Mouse (Mus musculus) midbrain, embryonic 13.5 days (tissue): Measurements from ENCODE around the gene Gng8. TPM values are rescaled to one million over a fixed set of nuclear protein-coding genes. Genes with fewer than 3 reads are reported as not detected.

ENCODE experiments used
- ATAC-seq: fragments of 200-750 bp; cut with Nextera tagmentation; 2 replicates; pipeline ENCODE4 v1.8.0; 2017; ENCODE audit warnings: mild to moderate bottlenecking, moderate TSS enrichment, moderate library complexity
- H3K27ac ChIP-seq: fragments of 300-500 bp; sonication (generic); 2 replicates; pipeline ENCODE4 v1.5.1; 2015; ENCODE audit warnings: inconsistent platforms, mild to moderate bottlenecking, moderate library complexity
- H3K27me3 ChIP-seq: fragments of 300-500 bp; sonication (generic); 2 replicates; pipeline ENCODE4 v1.6.1; 2015; ENCODE audit warnings: mild to moderate bottlenecking, inconsistent platforms
- H3K36me3 ChIP-seq: fragments of 300-500 bp; sonication (generic); 2 replicates; pipeline ENCODE4 v1.6.1; 2015; ENCODE audit warnings: mild to moderate bottlenecking, inconsistent platforms
- H3K4me1 ChIP-seq: fragments of 300-500 bp; sonication (generic); replicated peaks from 2 replicates; pipeline ENCODE4 v1.6.1; 2015; ENCODE audit warnings: inconsistent platforms
- H3K4me2 ChIP-seq: fragments of 300-500 bp; sonication (generic); replicated peaks from 2 replicates; pipeline ENCODE4 v1.6.1; 2015; ENCODE audit warnings: moderate library complexity, mild to moderate bottlenecking, inconsistent platforms
- H3K4me3 ChIP-seq: fragments of 300-500 bp; sonication (generic); replicated peaks from 2 replicates; pipeline ENCODE4 v1.5.1; 2015; ENCODE audit warnings: mild to moderate bottlenecking, inconsistent platforms
- H3K9ac ChIP-seq: fragments of 300-500 bp; sonication (generic); replicated peaks from 2 replicates; pipeline ENCODE4 v1.6.1; 2015; ENCODE audit warnings: mild to moderate bottlenecking, inconsistent platforms
- H3K9me3 ChIP-seq: fragments of 300-500 bp; sonication (generic); 2 replicates; pipeline ENCODE4 v1.6.1; 2016; ENCODE audit warnings: mild to moderate bottlenecking, inconsistent platforms
- WGBS: fragments of 180-500 bp; shearing (Covaris S2); methylation state at CpG from one replicate; pipeline ENCODE4 v1.1.7; 2015; 5-methylcytosine and 5-hydroxymethylcytosine counted together
- polyA plus RNA-seq: library from polyadenylated mRNA; unstranded; fragments of >200 nt; fragmentation: Nextera tagmentation; extraction: Ambion mirVana; gene quantifications from 2 replicates; pipeline ENCODE4 v1.2.1, GENCODE M21; 2015

The Gng8 gene
- polyA plus RNA-seq, 1 experiment from 2014 or later = 23.4 TPM

DNA sequence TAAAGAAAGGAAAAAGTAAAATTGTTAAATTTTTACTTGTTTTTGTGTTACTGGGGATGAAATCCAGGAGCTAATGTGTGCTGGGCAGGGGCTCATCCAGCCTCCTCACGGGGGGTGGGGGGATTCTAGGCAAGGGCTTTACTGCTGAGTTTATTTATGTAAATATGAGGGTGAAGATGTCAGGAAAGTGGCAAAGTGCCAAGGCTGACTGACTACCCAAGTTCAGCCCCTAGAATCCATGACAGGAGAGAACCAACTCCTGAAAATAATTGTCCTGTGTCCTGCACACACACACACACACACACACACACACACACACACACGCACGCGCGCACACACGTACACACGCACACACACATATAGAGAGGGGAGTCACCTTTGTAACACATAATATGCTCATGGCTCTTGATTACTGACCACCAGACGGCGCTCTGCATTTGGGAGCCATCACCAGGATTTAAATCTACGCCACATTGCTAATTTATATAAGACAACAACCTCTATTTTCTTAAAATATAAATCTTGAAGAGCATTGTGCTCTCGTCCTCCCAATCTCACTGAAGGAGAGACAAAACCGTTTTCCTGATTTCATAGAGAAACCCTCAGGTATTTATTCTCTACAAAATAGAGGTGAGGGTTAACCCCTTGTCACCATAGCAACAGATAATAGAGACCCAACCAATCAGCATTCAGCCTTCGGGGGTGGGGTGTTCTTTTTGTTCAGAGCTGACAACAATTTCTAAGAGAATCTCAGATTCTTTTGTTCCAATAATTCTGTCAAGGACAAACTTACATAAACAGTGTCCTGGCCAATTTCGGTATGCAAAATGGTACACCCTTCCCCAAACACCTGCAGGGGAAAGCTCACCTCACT lies 41.4 kb downstream of the Gng8 start:
- 0 out of 2 replicates have a peak overlapping the region, but pooled peaks have one; percentile 6 for H3K4me2 ChIP-seq
- peak overlapping the region; percentile 75 for H3K27ac ChIP-seq
- no peak overlapping the region for H3K4me3 ChIP-seq
- peak; percentile 76 for ATAC-seq
- no peaks in the 10 kb centered on the region for H3K27me3 ChIP-seq
- peaks cover 35% of the 10 kb centered on the region for H3K4me1 ChIP-seq
- WGBS = 31% methylated on average over 14 of the region's 14 CpGs
- no peaks in the 10 kb centered on the region for H3K36me3 ChIP-seq
- H3K9ac ChIP-seq = no peak overlapping the region
- no peaks in the 10 kb centered on the region for H3K9me3 ChIP-seq

DNA sequence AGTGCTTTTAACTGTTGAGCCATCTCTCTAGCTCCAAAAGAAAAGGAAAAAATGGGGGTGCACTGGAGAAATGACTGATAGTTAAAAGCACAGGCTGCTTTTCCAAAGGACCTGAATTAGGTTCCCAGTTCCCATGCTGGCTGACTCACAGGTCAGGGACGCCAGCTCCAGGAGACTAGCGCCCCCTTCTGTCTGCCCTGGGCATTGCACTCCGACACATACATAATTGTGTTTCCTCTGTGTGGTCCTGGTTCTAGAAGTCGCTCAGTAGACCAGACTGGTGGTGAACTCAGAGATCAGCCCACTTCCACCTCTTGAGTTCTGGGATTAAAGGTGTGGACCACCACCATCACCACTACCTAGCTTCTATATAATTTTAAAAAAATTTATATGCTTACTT lies 45.7 kb downstream of the Gng8 start:
- no peak for ATAC-seq
- Histone ChIP-seq H3K4me2 (no peak overlapping the region), H3K27me3 (no peaks in the 10 kb centered on the region), H3K4me1 (peaks cover 64% of the 10 kb centered on the region), H3K9me3 (no peaks in the 10 kb centered on the region), H3K36me3 (no peaks in the 10 kb centered on the region), H3K9ac (no peak overlapping the region), H3K27ac (no peak overlapping the region), H3K4me3 (no peak overlapping the region)
- WGBS = 49% methylated on average over 4 of the region's 4 CpGs

DNA sequence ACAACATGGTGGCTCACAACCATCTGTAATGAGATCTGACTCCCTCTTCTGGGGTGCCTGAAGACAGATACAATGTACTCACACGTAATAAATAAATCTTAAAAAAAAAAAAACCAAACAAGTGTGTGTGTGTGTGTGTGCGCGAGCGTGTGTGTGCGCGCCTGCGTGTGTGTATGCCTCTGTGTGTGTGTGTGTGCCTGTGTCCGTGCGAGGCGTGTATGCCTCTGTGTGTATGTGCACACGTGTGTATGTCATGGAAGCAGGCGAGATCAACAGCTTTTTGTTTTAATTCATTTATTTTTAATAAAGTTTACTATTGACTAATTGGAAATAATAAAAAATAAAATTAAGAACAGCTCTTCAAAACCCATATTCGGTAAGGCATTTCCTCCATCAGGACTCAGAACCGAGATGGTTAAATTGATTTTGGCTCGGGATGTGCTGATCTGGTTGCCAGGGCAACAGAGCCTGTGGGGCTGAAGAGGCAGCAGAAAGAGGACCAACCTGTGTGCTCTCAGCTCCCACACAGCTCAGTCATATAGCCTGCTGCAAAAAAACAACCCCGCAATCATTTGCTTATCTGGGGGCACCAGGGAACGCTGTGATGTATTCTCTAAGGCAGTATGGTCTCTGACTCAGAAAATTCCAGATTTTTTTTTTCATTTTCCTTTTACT lies 46.7 kb downstream of the Gng8 start:
- Histone ChIP-seq H3K4me3 (0 out of 2 replicates have a peak overlapping the region, but pooled peaks have one; percentile 11), H3K9me3 (no peaks in the 10 kb centered on the region), H3K4me2 (peak overlapping the region; percentile 43), H3K27ac (peak overlapping the region; percentile 88), H3K27me3 (no peaks in the 10 kb centered on the region), H3K9ac (no peak overlapping the region; the same call in 1 of the 2 replicates), H3K36me3 (no peaks in the 10 kb centered on the region), H3K4me1 (peaks cover 64% of the 10 kb centered on the region)
- peak; percentile 92 for ATAC-seq
- WGBS = 62% methylated on average over 17 of the region's 17 CpGs

DNA sequence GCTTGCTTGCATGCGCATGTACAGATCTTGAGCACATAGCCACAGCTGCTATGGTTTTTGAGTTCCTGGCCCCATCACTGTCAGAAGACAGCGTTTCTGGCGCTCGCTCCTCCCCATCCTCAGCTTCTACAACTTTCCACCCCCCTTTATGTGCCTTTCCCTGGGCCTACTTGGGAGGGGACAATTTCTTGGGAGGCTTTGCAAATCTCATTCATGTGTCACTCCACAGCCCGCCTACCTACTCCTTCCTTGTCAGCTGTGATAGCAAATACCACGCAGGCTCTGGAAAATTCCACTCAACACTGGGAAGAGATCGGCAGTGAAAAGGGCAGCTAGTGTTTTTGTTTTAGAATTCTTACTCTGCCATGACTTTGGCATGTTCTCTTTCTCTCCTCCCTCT lies 48.7 kb downstream of the Gng8 start:
- no peaks in the 10 kb centered on the region for H3K9me3 ChIP-seq
- ATAC-seq = no peak
- 41% methylated on average over 7 of the region's 7 CpGs for WGBS
- peaks cover 2% of the 10 kb centered on the region for H3K27me3 ChIP-seq
- no peak overlapping the region for H3K4me3 ChIP-seq
- H3K4me2 ChIP-seq = no peak overlapping the region
- H3K4me1 ChIP-seq = peaks cover 71% of the 10 kb centered on the region
- H3K36me3 ChIP-seq = no peaks in the 10 kb centered on the region
- H3K9ac ChIP-seq = peak overlapping the region; percentile 7; the same call in 1 of the 2 replicates
- peak overlapping the region; percentile 88 for H3K27ac ChIP-seq

DNA sequence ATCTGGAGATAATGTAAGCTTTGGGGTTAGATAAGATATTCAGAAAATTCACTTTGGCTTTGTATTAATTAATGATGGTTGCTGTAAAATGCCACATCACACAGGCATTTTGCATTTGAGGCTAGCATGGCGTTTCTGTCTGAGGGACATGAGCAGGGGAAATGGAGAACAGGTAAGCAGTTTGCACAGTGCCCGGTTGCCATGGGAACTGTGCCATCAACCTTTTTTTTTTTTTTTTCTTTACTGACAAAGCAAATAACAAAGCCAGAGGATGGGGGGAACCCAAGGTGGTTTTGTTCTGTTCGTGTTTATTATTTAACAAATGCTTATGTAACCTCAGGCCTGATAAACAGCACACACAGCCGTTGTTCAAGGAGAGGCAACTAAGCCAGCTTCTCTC lies 51.3 kb downstream of the Gng8 start:
- no peak for ATAC-seq
- Histone ChIP-seq H3K4me3 (no peak overlapping the region), H3K27ac (peak overlapping the region; percentile 96), H3K9me3 (no peaks in the 10 kb centered on the region), H3K9ac (no peak overlapping the region), H3K36me3 (no peaks in the 10 kb centered on the region), H3K4me2 (no peak overlapping the region), H3K4me1 (peaks cover 93% of the 10 kb centered on the region), H3K27me3 (peaks cover 25% of the 10 kb centered on the region)
- 45% methylated on average over 4 of the region's 4 CpGs for WGBS

DNA sequence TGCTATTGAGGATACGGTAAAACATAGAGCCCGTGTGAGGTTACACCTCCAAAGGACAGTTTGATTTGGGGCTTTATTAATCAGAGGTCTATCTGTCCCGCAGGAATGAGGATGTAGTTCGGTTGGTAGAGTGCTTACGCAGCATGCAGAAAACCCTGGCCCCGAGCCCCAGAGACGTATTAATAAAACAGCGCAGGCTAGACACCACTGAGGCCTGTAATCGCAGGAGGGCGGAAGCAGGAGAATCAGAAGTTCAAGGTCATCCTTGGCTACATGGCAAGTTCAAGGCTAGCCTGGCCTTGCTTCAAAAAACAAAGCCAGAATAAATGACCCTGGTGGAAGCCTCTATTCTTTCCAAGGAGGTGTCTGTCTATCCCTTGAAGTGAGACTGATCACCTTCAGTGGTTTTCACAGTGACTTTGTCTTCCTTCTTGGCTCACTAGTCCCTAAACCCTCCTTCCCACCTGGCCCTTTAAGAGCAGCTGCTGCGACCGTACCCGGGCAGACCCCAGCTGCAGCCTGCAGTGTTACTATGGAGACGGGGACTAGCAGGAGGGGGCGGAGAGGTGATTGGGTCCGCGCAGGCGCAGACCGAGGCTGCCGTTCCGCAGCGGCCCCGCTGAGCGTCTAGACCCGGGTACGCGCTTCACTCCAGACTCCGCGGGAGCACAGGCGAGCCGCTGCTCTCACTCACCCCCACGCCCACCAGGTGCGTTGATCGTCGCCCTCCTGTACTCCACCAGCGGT lies 52.6 kb downstream of the Gng8 start, which contains the start of gene Pnmal2:
Gene Pnmal2 (plus strand): TSS at position 622 of the 747 bp plus-strand sequence.
- Histone ChIP-seq H3K4me2 (peak within 1 kb of the TSS; percentile 95), H3K4me1 (peaks cover 93% of the 10 kb centered on the region), H3K9ac (peak within 1 kb of the TSS; percentile 98), H3K4me3 (peak within 1 kb of the TSS; percentile 80), H3K27ac (peak within 1 kb of the TSS; percentile 96), H3K27me3 (peaks cover 38% of the 10 kb centered on the region), H3K9me3 (no peaks in the 10 kb centered on the region), H3K36me3 (0 out of 2 replicates have a peak, but pooled peaks cover 2% of the 10 kb centered on the region)
- 10% methylated on average over 36 of the region's 36 CpGs for WGBS
- peak; percentile 90 for ATAC-seq

DNA sequence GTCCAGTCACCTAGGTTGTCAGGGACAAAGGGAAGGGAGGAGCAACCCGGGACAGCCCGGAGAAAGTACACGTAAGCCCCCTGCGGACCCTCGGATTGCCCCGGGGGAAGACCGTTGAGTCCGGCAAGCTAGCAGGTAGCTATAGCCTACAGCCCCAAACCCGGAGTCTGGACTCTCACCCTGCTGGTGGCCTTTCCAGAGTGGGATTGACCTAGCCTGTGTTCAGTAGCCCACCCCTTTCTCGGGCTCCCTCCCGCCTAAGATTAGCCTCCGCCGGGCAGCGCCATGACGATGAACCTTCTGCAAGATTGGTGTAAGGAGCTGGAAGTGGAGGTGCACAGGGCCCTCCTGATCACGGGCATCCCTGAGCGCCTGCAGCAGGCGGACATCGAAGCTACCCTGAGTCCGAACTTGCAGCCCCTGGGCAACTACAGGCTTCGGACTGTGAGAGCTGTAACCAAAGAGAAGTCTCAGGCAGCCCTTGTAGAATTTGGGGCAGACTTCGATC lies 53.3 kb downstream of the Gng8 start:
- ATAC-seq = no peak; the same call in 1 of the 2 replicates
- peak overlapping the region; percentile 95 for H3K4me2 ChIP-seq
- H3K27me3 ChIP-seq = peaks cover 44% of the 10 kb centered on the region
- peak overlapping the region; percentile 80 for H3K4me3 ChIP-seq
- H3K27ac ChIP-seq = peak overlapping the region; percentile 96
- peaks cover 93% of the 10 kb centered on the region for H3K4me1 ChIP-seq
- H3K36me3 ChIP-seq = 0 out of 2 replicates have a peak, but pooled peaks cover 2% of the 10 kb centered on the region
- WGBS = under 1% methylated on average over 22 of the region's 22 CpGs
- H3K9me3 ChIP-seq = no peaks in the 10 kb centered on the region
- peak overlapping the region; percentile 98 for H3K9ac ChIP-seq

Other genes with a start within 250 kb of the Gng8 start
- not detected in 2 replicates for gene Ceacam15, start 216.1 kb upstream of the Gng8 start, polyA plus RNA-seq
- 0.14 TPM in 1 of 2 replicates, not detected in the other for gene Ceacam9, start 169.9 kb upstream of the Gng8 start, polyA plus RNA-seq
- gene Ap2s1, start 153.4 kb upstream of the Gng8 start, polyA plus RNA-seq = 360 and 361 TPM in 2 replicates
- gene Slc1a5, start 110.4 kb upstream of the Gng8 start, polyA plus RNA-seq = 13.8 and 14.9 TPM in 2 replicates
- 184 and 186 TPM in 2 replicates for gene Strn4, start 75.9 kb upstream of the Gng8 start, polyA plus RNA-seq
- gene Fkrp, start 75.1 kb upstream of the Gng8 start, polyA plus RNA-seq = 43.9 and 46.1 TPM in 2 replicates
- 6.4 and 6.6 TPM in 2 replicates for gene Prkd2, start 48.9 kb upstream of the Gng8 start, polyA plus RNA-seq
- gene Dact3, start 16.5 kb upstream of the Gng8 start, polyA plus RNA-seq = 2.8 and 2.9 TPM in 2 replicates
- 0.41 and 0.54 TPM in 2 replicates for gene Ptgir, start 14.7 kb downstream of the Gng8 start, polyA plus RNA-seq
- 297 and 325 TPM in 2 replicates for gene Calm3, start 32.3 kb downstream of the Gng8 start, polyA plus RNA-seq
- gene Pnmal2, start 52.9 kb downstream of the Gng8 start, polyA plus RNA-seq = 119 and 120 TPM in 2 replicates
- gene Pnmal1, start 67.9 kb downstream of the Gng8 start, polyA plus RNA-seq = 54.7 and 60.8 TPM in 2 replicates
- gene Gm42372, start 91.3 kb downstream of the Gng8 start, polyA plus RNA-seq = 3.4 and 4.3 TPM in 2 replicates
- 5.6 and 5.9 TPM in 2 replicates for gene Ccdc8, start 100.9 kb downstream of the Gng8 start, polyA plus RNA-seq
- gene Ppp5c, start 136.1 kb downstream of the Gng8 start, polyA plus RNA-seq = 108 and 110 TPM in 2 replicates
- gene Hif3a, start 170.6 kb downstream of the Gng8 start, polyA plus RNA-seq = 2.0 and 2.4 TPM in 2 replicates
- gene Psg16, start 182.3 kb downstream of the Gng8 start, polyA plus RNA-seq = 1.2 and 1.5 TPM in 2 replicates